Mouse (Mus musculus) intestine, postnatal 0 days (tissue): Measurements from ENCODE around the gene Lrrk1. TPM values are rescaled to one million over a fixed set of nuclear protein-coding genes. Genes with fewer than 3 reads are reported as not detected.
A peak's percentile ranks its signal among the peaks of the same experiment; 100 is the strongest.

Source experiments
- ATAC-seq: fragments of 200-750 bp; cut with Nextera tagmentation; 2 replicates; pipeline ENCODE4 v1.8.0; 2017; ENCODE audit warnings: mild to moderate bottlenecking, moderate TSS enrichment, moderate library complexity
- H3K27ac ChIP-seq: fragments of 300-500 bp; sonication (generic); 2 replicates; pipeline ENCODE4 v1.5.1; 2014; ENCODE audit warnings: mild to moderate bottlenecking, low read depth, low read length, moderate library complexity
- H3K27me3 ChIP-seq: fragments of 300-500 bp; sonication (generic); replicated peaks from 2 replicates; pipeline ENCODE4 v1.6.1; 2014; ENCODE audit warnings: low read length, mixed read lengths; ENCODE audit not compliant: control insufficient read depth, insufficient read depth
- H3K36me3 ChIP-seq: fragments of 300-500 bp; sonication (generic); 2 replicates; pipeline ENCODE4 v1.6.1; 2014; ENCODE audit warnings: mild to moderate bottlenecking, moderate library complexity; ENCODE audit not compliant: control insufficient read depth, insufficient read depth
- H3K4me1 ChIP-seq: fragments of 300-500 bp; sonication (generic); replicated peaks from 2 replicates; pipeline ENCODE4 v1.6.1; 2014; ENCODE audit warnings: antibody characterized with exemption, low read length, mixed read lengths; ENCODE audit not compliant: control insufficient read depth, insufficient read depth
- H3K4me2 ChIP-seq: fragments of 300-500 bp; sonication (generic); replicated peaks from 2 replicates; pipeline ENCODE4 v1.6.1; 2014; ENCODE audit warnings: low read depth, mild to moderate bottlenecking, moderate library complexity
- H3K4me3 ChIP-seq: fragments of 300-500 bp; sonication (generic); 2 replicates; pipeline ENCODE4 v1.5.1; 2014; ENCODE audit warnings: low read depth, low read length
- H3K9ac ChIP-seq: fragments of 300-500 bp; sonication (generic); 2 replicates; pipeline ENCODE4 v1.6.1; 2014; ENCODE audit warnings: mild to moderate bottlenecking, low read depth, low read length
- H3K9me3 ChIP-seq: fragments of 300-500 bp; sonication (generic); 2 replicates; pipeline ENCODE4 v1.6.1; 2016; ENCODE audit warnings: mixed run types; ENCODE audit not compliant: control insufficient read depth
- CTCF ChIP-seq: sonication (generic); IDR thresholded peaks from 2 replicates; pipeline ENCODE4 v1.5.1; 2016; ENCODE audit warnings: low read depth, mild to moderate bottlenecking, control low read depth, antibody characterized with exemption, moderate library complexity
- WGBS: fragments of 180-500 bp; shearing (Covaris S2); extraction: QIAGEN DNeasy Blood & Tissue Kit; methylation state at CpG from one replicate; pipeline ENCODE4 v1.1.7; 2014; 5-methylcytosine and 5-hydroxymethylcytosine counted together
- polyA plus RNA-seq: library from polyadenylated mRNA; unstranded; fragments of >200 nt; fragmentation: Nextera tagmentation; extraction: Ambion mirVana; gene quantifications from 2 replicates; pipeline ENCODE4 v1.2.1, GENCODE M21; 2015

The Lrrk1 gene
- polyA plus RNA-seq, 1 experiment from 2014 or later = 6.1 TPM

DNA sequence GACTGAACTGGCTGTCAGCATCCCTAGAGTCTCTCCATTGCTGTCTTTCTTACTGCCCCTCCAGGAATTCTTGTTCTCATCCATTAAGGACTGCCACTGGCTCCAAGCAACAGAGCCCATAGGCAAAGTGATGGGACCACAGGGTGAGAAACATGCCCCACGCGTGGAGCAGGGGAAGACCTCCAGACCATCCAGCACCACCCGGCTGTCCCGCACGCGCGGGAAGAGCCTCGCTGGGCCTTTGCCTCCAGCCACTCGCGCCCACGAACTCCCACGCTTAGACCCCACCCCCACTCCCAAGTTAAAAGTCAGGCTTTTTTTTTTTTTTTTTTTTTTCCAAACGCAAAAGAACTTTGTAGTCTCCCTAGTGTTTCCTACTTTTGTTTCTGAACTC, 734 bp downstream of the Lrrk1 start:
- Histone ChIP-seq H3K9ac (peak overlapping the region; percentile 90), H3K36me3 (no peaks in the 10 kb centered on the region), H3K27me3 (no peaks in the 10 kb centered on the region), H3K4me1 (peaks cover 3% of the 10 kb centered on the region; the same call in 1 of the 2 replicates), H3K4me2 (peak overlapping the region; percentile 95), H3K4me3 (peak overlapping the region; percentile 67), H3K9me3 (no peaks in the 10 kb centered on the region), H3K27ac (peak overlapping the region; percentile 82)
- ATAC-seq = no peak
- WGBS = 2% methylated on average over 13 of the region's 13 CpGs
- no peak for TF ChIP-seq CTCF

GRCm38 (mm10) chr7:66386411-66386810, 1.7 kb downstream of the Lrrk1 start:
- TF ChIP-seq CTCF = no peak
- no peaks in the 10 kb centered on the region for H3K36me3 ChIP-seq
- 92% methylated on average over 6 of the region's 6 CpGs for WGBS

GRCm38 (mm10) chr7:66385826-66386225, 2.3 kb downstream of the Lrrk1 start:
- WGBS = 89% methylated on average over 12 of the region's 12 CpGs

More at GRCm38 (mm10) chr7:66386411-66386810, 1.7 kb downstream of the Lrrk1 start:
- Histone ChIP-seq H3K4me2 (no peak overlapping the region; the same call in 1 of the 2 replicates), H3K9me3 (no peaks in the 10 kb centered on the region), H3K4me3 (no peak overlapping the region), H3K27me3 (no peaks in the 10 kb centered on the region), H3K4me1 (peaks cover 3% of the 10 kb centered on the region; the same call in 1 of the 2 replicates), H3K9ac (no peak overlapping the region), H3K27ac (no peak overlapping the region)
- ATAC-seq = no peak

DNA sequence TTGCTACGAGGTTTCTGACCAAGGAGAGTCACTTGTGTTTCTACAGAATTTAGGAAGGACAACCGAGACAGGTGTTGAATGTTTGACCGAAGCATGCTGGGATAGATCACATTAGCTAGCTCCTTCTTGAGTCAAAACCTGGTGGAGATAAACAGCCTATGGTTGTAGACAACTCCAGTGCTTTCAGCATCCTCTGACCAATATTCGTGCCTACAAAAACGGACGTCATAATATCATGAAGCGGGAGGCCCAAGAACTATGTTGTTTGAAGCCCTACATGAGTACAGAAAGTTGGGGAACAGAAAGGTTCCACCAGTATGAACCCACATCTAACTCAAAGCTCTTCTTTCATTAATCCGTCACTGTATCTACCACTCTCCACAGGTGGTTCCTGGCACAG, 3.3 kb downstream of the Lrrk1 start:
- 79% methylated on average over 8 of the region's 8 CpGs for WGBS
- no peak overlapping the region for H3K4me2 ChIP-seq
- H3K36me3 ChIP-seq = peaks cover 5% of the 10 kb centered on the region; the same call in 1 of the 2 replicates
- H3K4me1 ChIP-seq = peaks cover 3% of the 10 kb centered on the region; the same call in 1 of the 2 replicates
- no peak for ATAC-seq
- no peak overlapping the region for H3K9ac ChIP-seq
- H3K27me3 ChIP-seq = no peaks in the 10 kb centered on the region
- TF ChIP-seq CTCF = no peak
- H3K9me3 ChIP-seq = no peaks in the 10 kb centered on the region
- H3K27ac ChIP-seq = no peak overlapping the region; the same call in 1 of the 2 replicates
- no peak overlapping the region for H3K4me3 ChIP-seq

More at GRCm38 (mm10) chr7:66385826-66386225, 2.3 kb downstream of the Lrrk1 start:
- no peak for ATAC-seq
- TF ChIP-seq CTCF = no peak
- no peak overlapping the region for H3K4me3 ChIP-seq
- H3K27ac ChIP-seq = no peak overlapping the region
- H3K9ac ChIP-seq = no peak overlapping the region
- H3K4me2 ChIP-seq = no peak overlapping the region
- H3K4me1 ChIP-seq = peaks cover 3% of the 10 kb centered on the region; the same call in 1 of the 2 replicates
- no peaks in the 10 kb centered on the region for H3K9me3 ChIP-seq
- no peaks in the 10 kb centered on the region for H3K27me3 ChIP-seq
- 0 out of 2 replicates have a peak, but pooled peaks cover under 1% of the 10 kb centered on the region for H3K36me3 ChIP-seq

- no peak overlapping the region for H3K9ac ChIP-seq
- H3K27ac ChIP-seq = peak overlapping the region; percentile 36
- H3K27me3 ChIP-seq = no peaks in the 10 kb centered on the region
- WGBS = 27% methylated on average over 5 of the region's 5 CpGs
- ATAC-seq = no peak
- peak overlapping the region; percentile 33; the same call in 1 of the 2 replicates for H3K4me2 ChIP-seq
- H3K9me3 ChIP-seq = no peaks in the 10 kb centered on the region
- no peak overlapping the region for H3K4me3 ChIP-seq
- peaks cover 3% of the 10 kb centered on the region; the same call in 1 of the 2 replicates for H3K4me1 ChIP-seq
- peaks cover 8% of the 10 kb centered on the region; the same call in 1 of the 2 replicates for H3K36me3 ChIP-seq
- TF ChIP-seq CTCF = no peak
Observed at GRCm38 (mm10) chr7:66384213-66384612, 3.9 kb downstream of the Lrrk1 start.

GRCm38 (mm10) chr7:66376560-66376959, 11.6 kb downstream of the Lrrk1 start:
- 0 out of 2 replicates have a peak, but pooled peaks have one; percentile 29 for ATAC-seq
- WGBS = 70% methylated on average over 10 of the region's 10 CpGs

More at GRCm38 (mm10) chr7:66376560-66376959, 11.6 kb downstream of the Lrrk1 start:
- Histone ChIP-seq H3K4me3 (no peak overlapping the region), H3K9me3 (no peaks in the 10 kb centered on the region), H3K36me3 (peaks cover 8% of the 10 kb centered on the region; the same call in 1 of the 2 replicates), H3K27me3 (no peaks in the 10 kb centered on the region), H3K27ac (no peak overlapping the region), H3K9ac (no peak overlapping the region), H3K4me1 (0 out of 2 replicates have a peak, but pooled peaks cover 4% of the 10 kb centered on the region), H3K4me2 (no peak overlapping the region)
- no peak for TF ChIP-seq CTCF
